ENCODE assay signal across 8 mouse cellular contexts in genomic region chr2:73263172-73263765, GRCm38 (mm10). TPM values are rescaled to one million over a fixed set of nuclear protein-coding genes. Genes with fewer than 3 reads are reported as not detected.
A peak's percentile ranks its signal among the peaks of the same experiment; 100 is the strongest.
DNase-seq lines count a peak whose midpoint lies in the region; ATAC-seq lines count a peak whose summit lies in the region.

No protein-coding gene starts in this region.

- ATAC-seq in embryonic facial prominence, embryonic 15.5 days (ENCODE audit: insufficient number of reproducible peaks, low FRiP score, low TSS enrichment, low read depth) = no peak
- ATAC-seq in intestine, embryonic 16.5 days = no peak
- no peak for ATAC-seq in neural tube, embryonic 14.5 days (ENCODE audit: low read depth)

- peak overlapping the region; percentile 12; the same call in 1 of the 2 replicates for H3K27ac ChIP-seq in embryonic facial prominence, embryonic 15.5 days (replicated peaks)
- no peak overlapping the region for H3K27ac ChIP-seq in intestine, embryonic 16.5 days (ENCODE audit: low read length)
- H3K27ac ChIP-seq in neural tube, embryonic 14.5 days (ENCODE audit: low read depth, low read length) = no peak overlapping the region

- H3K4me1 ChIP-seq in embryonic facial prominence, embryonic 15.5 days = peaks cover 22% of the 10 kb centered on the region
- peaks cover 12% of the 10 kb centered on the region; the same call in 1 of the 2 replicates for H3K4me1 ChIP-seq in intestine, embryonic 16.5 days (ENCODE audit: control insufficient read depth, insufficient read depth, low read length)
- H3K4me1 ChIP-seq in neural tube, embryonic 14.5 days (ENCODE audit: control insufficient read depth, insufficient read depth, low read length) = peaks cover 4% of the 10 kb centered on the region; the same call in 1 of the 2 replicates

- no peaks in the 10 kb centered on the region for H3K36me3 ChIP-seq in embryonic facial prominence, embryonic 15.5 days
- H3K36me3 ChIP-seq in intestine, embryonic 16.5 days (ENCODE audit: control insufficient read depth, insufficient read depth, low read length) = no peaks in the 10 kb centered on the region
- H3K36me3 ChIP-seq in neural tube, embryonic 14.5 days (ENCODE audit: control insufficient read depth, insufficient read depth, low read length) = no peaks in the 10 kb centered on the region

- H3K4me2 ChIP-seq in embryonic facial prominence, embryonic 15.5 days (replicated peaks) = peak overlapping the region; percentile 78
- H3K4me2 ChIP-seq in intestine, embryonic 16.5 days (ENCODE audit: low read depth, low read length) = peak overlapping the region; percentile 79
- peak overlapping the region; percentile 45 for H3K4me2 ChIP-seq in neural tube, embryonic 14.5 days (ENCODE audit: low read depth, low read length)

- WGBS in embryonic facial prominence, embryonic 15.5 days = 6% methylated on average over 16 of the region's 16 CpGs
- WGBS in intestine, embryonic 16.5 days = 10% methylated on average over 16 of the region's 16 CpGs
- 7% methylated on average over 16 of the region's 16 CpGs for WGBS in neural tube, embryonic 14.5 days

- 0 out of 2 replicates have a peak overlapping the region, but pooled peaks have one; percentile 10 for H3K9ac ChIP-seq in embryonic facial prominence, embryonic 15.5 days
- 0 out of 2 replicates have a peak overlapping the region, but pooled peaks have one; percentile 48 for H3K9ac ChIP-seq in intestine, embryonic 16.5 days (ENCODE audit: low read depth, low read length)
- no peak overlapping the region for H3K9ac ChIP-seq in neural tube, embryonic 14.5 days (replicated peaks; ENCODE audit: low read depth, low read length)

- no peaks in the 10 kb centered on the region for H3K9me3 ChIP-seq in embryonic facial prominence, embryonic 15.5 days (replicated peaks)
- H3K9me3 ChIP-seq in intestine, embryonic 16.5 days (ENCODE audit: control insufficient read depth, low read length) = no peaks in the 10 kb centered on the region
- no peaks in the 10 kb centered on the region for H3K9me3 ChIP-seq in neural tube, embryonic 14.5 days (ENCODE audit: control insufficient read depth, low read length)

- H3K27me3 ChIP-seq in embryonic facial prominence, embryonic 15.5 days = peaks cover 39% of the 10 kb centered on the region
- peaks cover 48% of the 10 kb centered on the region for H3K27me3 ChIP-seq in intestine, embryonic 16.5 days (replicated peaks; ENCODE audit: control insufficient read depth, insufficient read depth, low read length)
- H3K27me3 ChIP-seq in neural tube, embryonic 14.5 days (ENCODE audit: control insufficient read depth, insufficient read depth, low read length) = peaks cover 54% of the 10 kb centered on the region

- DNase-seq in kidney, postnatal 14 days = peak; percentile 13
- DNase-seq in kidney, postnatal 25 days = no peak
- DNase-seq in frontal cortex, postnatal 25 days (ENCODE audit: low spot score in 2 of 2) = no peak
- no peak for DNase-seq in right cerebral cortex, adult 18-20 months
- DNase-seq in T-cell, adult 2 months (ENCODE audit: low spot score) = no peak

- peak overlapping the region; percentile 51 for H3K4me3 ChIP-seq in embryonic facial prominence, embryonic 15.5 days (replicated peaks)
- peak overlapping the region; percentile 49 for H3K4me3 ChIP-seq in intestine, embryonic 16.5 days (ENCODE audit: low read length)
- peak overlapping the region; percentile 25 for H3K4me3 ChIP-seq in neural tube, embryonic 14.5 days (ENCODE audit: low read depth, low read length)

RNA-seq across cellular contexts. Expression of gene Sp9, which starts 8.5 kb away (rescaled TPM):
- polyA plus RNA-seq in embryonic facial prominence, embryonic 15.5 days (2015; fragmentation: Nextera tagmentation; extraction: Ambion mirVana) = 2.7 and 2.9 TPM in 2 replicates
- not detected in 2 replicates for polyA plus RNA-seq in intestine, embryonic 16.5 days (2015; fragmentation: Nextera tagmentation; extraction: Ambion mirVana)
- polyA plus RNA-seq in neural tube, embryonic 14.5 days (2014; fragmentation: Nextera tagmentation; extraction: Ambion mirVana) = 1.5 TPM in 2 replicates

RNA-seq across cellular contexts. Expression of gene Ola1, which starts 44.5 kb away (rescaled TPM):
- 90.7 and 91.1 TPM in 2 replicates for polyA plus RNA-seq in embryonic facial prominence, embryonic 15.5 days (2015; fragmentation: Nextera tagmentation; extraction: Ambion mirVana)
- 73.7 and 81.5 TPM in 2 replicates for polyA plus RNA-seq in intestine, embryonic 16.5 days (2015; fragmentation: Nextera tagmentation; extraction: Ambion mirVana)
- 102 and 113 TPM in 2 replicates for polyA plus RNA-seq in neural tube, embryonic 14.5 days (2014; fragmentation: Nextera tagmentation; extraction: Ambion mirVana)

RNA-seq across cellular contexts. Expression of gene Scrn3, which starts 49.1 kb away (rescaled TPM):
- 14.1 and 14.7 TPM in 2 replicates for polyA plus RNA-seq in embryonic facial prominence, embryonic 15.5 days (2015; fragmentation: Nextera tagmentation; extraction: Ambion mirVana)
- polyA plus RNA-seq in intestine, embryonic 16.5 days (2015; fragmentation: Nextera tagmentation; extraction: Ambion mirVana) = 16.6 and 16.9 TPM in 2 replicates
- 7.1 and 8.1 TPM in 2 replicates for polyA plus RNA-seq in neural tube, embryonic 14.5 days (2014; fragmentation: Nextera tagmentation; extraction: Ambion mirVana)

RNA-seq across cellular contexts. Expression of gene Cir1, which starts 49.2 kb away (rescaled TPM):
- 23.3 and 26.6 TPM in 2 replicates for polyA plus RNA-seq in embryonic facial prominence, embryonic 15.5 days (2015; fragmentation: Nextera tagmentation; extraction: Ambion mirVana)
- 14.7 and 14.9 TPM in 2 replicates for polyA plus RNA-seq in intestine, embryonic 16.5 days (2015; fragmentation: Nextera tagmentation; extraction: Ambion mirVana)
- 26.6 and 28.7 TPM in 2 replicates for polyA plus RNA-seq in neural tube, embryonic 14.5 days (2014; fragmentation: Nextera tagmentation; extraction: Ambion mirVana)
